Mouse (Mus musculus): ENCODE measurements around the gene Tmem11.

DNA sequence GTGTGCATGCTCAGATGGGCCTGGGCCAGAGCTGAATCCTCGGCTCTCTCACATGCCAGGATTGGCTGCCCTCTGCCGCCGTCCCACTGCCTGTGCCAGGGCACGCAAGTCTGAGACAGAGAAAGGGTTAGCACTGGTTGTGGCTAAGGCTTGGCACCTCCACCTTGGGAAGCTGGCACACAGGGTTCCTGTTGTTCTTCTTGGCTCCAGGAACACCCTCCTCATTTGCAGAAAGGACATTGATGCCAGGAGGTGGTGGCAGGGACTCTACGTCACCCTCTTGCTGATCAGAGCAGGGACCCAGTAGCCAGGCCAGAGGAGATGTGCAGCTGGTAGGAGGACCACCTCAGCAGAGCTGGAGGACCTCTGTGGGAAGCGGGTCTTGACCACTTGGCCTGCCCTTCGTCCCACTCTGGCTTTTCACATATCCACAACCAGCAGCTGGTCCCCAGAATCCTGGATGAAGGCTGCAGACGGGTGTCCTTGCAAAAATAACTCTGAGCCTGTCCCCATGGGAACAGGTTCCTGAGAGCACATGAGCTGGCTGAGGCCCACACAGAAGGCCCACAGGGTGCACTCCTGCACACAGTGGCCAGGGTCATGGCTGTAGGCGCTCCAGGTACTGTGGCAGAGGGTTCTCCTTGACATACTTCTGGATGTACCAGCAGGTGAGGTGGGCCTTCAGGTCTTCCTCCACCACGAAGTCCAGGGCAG, 26.5 kb upstream of the Tmem11 start:
- TF ChIP-seq CTCF (IDR thresholded peaks at IDR 0.05; ENCODE audit: control insufficient read depth, insufficient read depth, insufficient read length) (no peak), USF1 (IDR thresholded peaks at IDR 0.05; ENCODE audit: low read depth) (no peak), MAX (IDR thresholded peaks at IDR 0.05) (no peak), MYOD1 (IDR thresholded peaks at IDR 0.05; ENCODE audit: control insufficient read depth, insufficient read length, low read depth) (no peak)
